Mouse (Mus musculus) heart, postnatal 0 days (tissue): ENCODE measurements around the gene Sox18.

ENCODE experiments used
- CTCF ChIP-seq: IDR thresholded peaks from 2 replicates; pipeline ENCODE4 v1.5.1; 2016; ENCODE audit warnings: antibody characterized with exemption, control low read depth, low read depth
- EP300 ChIP-seq: IDR thresholded peaks from 2 replicates; pipeline ENCODE4 v1.6.1; 2016; ENCODE audit warnings: antibody characterized with exemption, low read depth

- TF ChIP-seq EP300 (no peak), CTCF (no peak)
These were observed 48.6 kb upstream of the Sox18 start for GRCm38 (mm10) chr2:181720061-181720460.
